Mouse (Mus musculus) liver, embryonic 14.5 days (tissue): ENCODE results near the gene Mgarp. TPM values are rescaled to one million over a fixed set of nuclear protein-coding genes. Genes with fewer than 3 reads are reported as not detected.
A peak's percentile ranks its signal among the peaks of the same experiment; 100 is the strongest.

Source experiments
- ATAC-seq: fragments of 200-750 bp; cut with Nextera tagmentation; 2 replicates; pipeline ENCODE4 v1.8.0; 2017; ENCODE audit warnings: moderate number of reproducible peaks, mild to moderate bottlenecking, moderate library complexity; ENCODE audit not compliant: insufficient read depth
- DNase-seq, 3 experiments: peaks; one replicate each; pipeline ENCODE4 v3.0.0-alpha.2; 2012 to 2013; ENCODE audit warnings: low read depth in 3 of 3, low spot score in 3 of 3
- H3K27ac ChIP-seq: fragments of 300-500 bp; sonication (generic); 2 replicates; pipeline ENCODE4 v1.5.1; 2014; ENCODE audit warnings: moderate library complexity, mild to moderate bottlenecking, control low read depth, inconsistent platforms
- H3K27me3 ChIP-seq: fragments of 300-500 bp; sonication (generic); 2 replicates; pipeline ENCODE4 v1.6.1; 2014; ENCODE audit warnings: mild to moderate bottlenecking, low read length, moderate library complexity; ENCODE audit not compliant: control insufficient read depth, insufficient read depth
- H3K36me3 ChIP-seq: fragments of 300-500 bp; sonication (generic); replicated peaks from 2 replicates; pipeline ENCODE4 v1.6.1; 2014; ENCODE audit warnings: low read depth; ENCODE audit not compliant: control insufficient read depth, insufficient read depth
- H3K4me1 ChIP-seq, 2 experiments: fragments of 200-500 bp in 1 of 2; fragments of 300-500 bp in 1 of 2; sonication (generic) in 1 of 2; replicated peaks; 2 replicates each; pipeline ENCODE4 v1.6.1; 2012 to 2014; ENCODE audit warnings: antibody characterized with exemption in 1 of 2, inconsistent platforms in 1 of 2, low read length in 1 of 2; ENCODE audit not compliant: control insufficient read depth in 2 of 2, insufficient read depth in 2 of 2
- H3K4me2 ChIP-seq: fragments of 300-500 bp; sonication (generic); 2 replicates; pipeline ENCODE4 v1.6.1; 2014; ENCODE audit warnings: low read depth, mild to moderate bottlenecking, control low read depth, moderate library complexity
- H3K4me3 ChIP-seq, 2 experiments: fragments of 200-500 bp in 1 of 2; fragments of 300-500 bp in 1 of 2; sonication (generic) in 1 of 2; 2 replicates each; pipeline ENCODE4 v1.5.1; 2012 to 2014; ENCODE audit warnings: low read depth in 2 of 2, low read length in 2 of 2, mild to moderate bottlenecking in 2 of 2, control low read depth in 1 of 2, inconsistent platforms in 1 of 2, moderate library complexity in 1 of 2; ENCODE audit not compliant: insufficient read depth in 1 of 2
- H3K9ac ChIP-seq: fragments of 300-500 bp; sonication (generic); replicated peaks from 2 replicates; pipeline ENCODE4 v1.6.1; 2014; ENCODE audit warnings: mild to moderate bottlenecking, control low read depth, moderate library complexity
- H3K9me3 ChIP-seq: fragments of 300-500 bp; sonication (generic); 2 replicates; pipeline ENCODE4 v1.6.1; 2016; ENCODE audit warnings: low read length, mixed read lengths; ENCODE audit not compliant: control insufficient read depth
- CTCF ChIP-seq: IDR thresholded peaks from 2 replicates; pipeline ENCODE4 v1.5.1; 2016; ENCODE audit warnings: antibody characterized with exemption, low read depth, control low read depth
- EP300 ChIP-seq: IDR thresholded peaks from 2 replicates; pipeline ENCODE4 v1.6.1; 2016; ENCODE audit warnings: antibody characterized with exemption, low read depth
- WGBS: fragments of 180-500 bp; shearing (Covaris S2); extraction: QIAGEN DNeasy Blood & Tissue Kit; methylation state at CpG from one replicate; pipeline ENCODE4 v1.1.7; 2014; ENCODE audit not compliant: insufficient replicate concordance; 5-methylcytosine and 5-hydroxymethylcytosine counted together
- polyA plus RNA-seq, 2 experiments: library from polyadenylated mRNA; depleted of rRNA in 1 of 2; stranded (reverse) in 1 of 2; unstranded in 1 of 2; fragments of >200 nt; fragmentation: Nextera tagmentation in 1 of 2; extraction: Ambion mirVana in 1 of 2; gene quantifications; 2 replicates each; pipeline versions ENCODE4 v1.2.1 to v1.2.3; 2012 to 2014

Mgarp gene
- polyA plus RNA-seq, 2 experiments: 0.48 to 0.85 TPM

GRCm38 (mm10) chr3:51391591-51391990, 4.9 kb downstream of the Mgarp start:
- H3K27ac ChIP-seq: no peak overlapping the region
- DNase-seq (no peak), ATAC-seq (no peak)
- H3K9ac ChIP-seq: no peak overlapping the region
- H3K36me3 ChIP-seq: no peaks in the 10 kb centered on the region
- TF ChIP-seq CTCF (no peak), EP300 (no peak)
- H3K9me3 ChIP-seq: no peaks in the 10 kb centered on the region
- H3K27me3 ChIP-seq: peaks cover 9% of the 10 kb centered on the region
- WGBS: 81% methylated on average over 5 of the region's 5 CpGs
- H3K4me2 ChIP-seq: no peak overlapping the region
- H3K4me1 ChIP-seq: peaks cover 26 to 28% of the 10 kb centered on the region in 2 experiments
- H3K4me3 ChIP-seq: no peak overlapping the region

GRCm38 (mm10) chr3:51391095-51391494, 5.4 kb downstream of the Mgarp start:
- Histone ChIP-seq H3K27me3 (peaks cover 6% of the 10 kb centered on the region), H3K27ac (no peak overlapping the region), H3K4me1 (peaks cover 24 to 28% of the 10 kb centered on the region in 2 experiments), H3K4me2 (no peak overlapping the region), H3K9ac (no peak overlapping the region), H3K4me3 (no peak overlapping the region), H3K36me3 (no peaks in the 10 kb centered on the region), H3K9me3 (no peaks in the 10 kb centered on the region)
- no peak for ATAC-seq
- 72% methylated on average over 5 of the region's 5 CpGs for WGBS
- no peak for TF ChIP-seq EP300
- no peak for TF ChIP-seq CTCF
- DNase-seq: no peak

- Histone ChIP-seq H3K4me3 (peak overlapping the region; percentile 44 to 49), H3K4me1 (peaks cover 23 to 31% of the 10 kb centered on the region in 2 experiments), H3K27ac (peak overlapping the region; percentile 29), H3K4me2 (peak overlapping the region; percentile 70), H3K9ac (peak overlapping the region; percentile 15; the same call in 1 of the 2 replicates), H3K36me3 (no peaks in the 10 kb centered on the region), H3K9me3 (no peaks in the 10 kb centered on the region), H3K27me3 (no peaks in the 10 kb centered on the region)
- ATAC-seq: peak; percentile 98
- 2% methylated on average over 13 of the region's 13 CpGs for WGBS
- peak; percentile 67 to 77 (median 69) for DNase-seq
- peak; percentile 93 for TF ChIP-seq EP300
- peak; percentile 52 for TF ChIP-seq CTCF
Measured at GRCm38 (mm10) chr3:51388904-51389303, 7.6 kb downstream of the Mgarp start.

GRCm38 (mm10) chr3:51387868-51388381, 8.6 kb downstream of the Mgarp start:
- ATAC-seq (no peak; the same call in 1 of the 2 replicates), DNase-seq (no peak)
- Histone ChIP-seq H3K9ac (peak overlapping the region; percentile 34; the same call in 1 of the 2 replicates), H3K4me3 (peak overlapping the region; percentile 25 to 29; a peak in 3 of 4 replicates), H3K36me3 (no peaks in the 10 kb centered on the region), H3K4me1 (peaks cover 23 to 31% of the 10 kb centered on the region in 2 experiments), H3K27ac (no peak overlapping the region), H3K27me3 (no peaks in the 10 kb centered on the region), H3K4me2 (peak overlapping the region; percentile 70), H3K9me3 (no peaks in the 10 kb centered on the region)
- TF ChIP-seq CTCF (no peak), EP300 (no peak)
- 53% methylated on average over 8 of the region's 8 CpGs for WGBS

- H3K4me1 ChIP-seq: peaks cover 23 to 31% of the 10 kb centered on the region in 2 experiments
- TF ChIP-seq CTCF (no peak), EP300 (no peak)
- H3K4me2 ChIP-seq: no peak overlapping the region; the same call in 1 of the 2 replicates
- H3K27ac ChIP-seq: no peak overlapping the region
- DNase-seq: no peak
- no peaks in the 10 kb centered on the region for H3K9me3 ChIP-seq
- H3K4me3 ChIP-seq: no peak overlapping the region
- H3K27me3 ChIP-seq: no peaks in the 10 kb centered on the region
- H3K36me3 ChIP-seq: no peaks in the 10 kb centered on the region
- no peak for ATAC-seq
- H3K9ac ChIP-seq: no peak overlapping the region
- 62% methylated on average over 3 of the region's 3 CpGs for WGBS
Measured at GRCm38 (mm10) chr3:51387134-51387451, 9.4 kb downstream of the Mgarp start.
